Mouse (Mus musculus): Measurements from ENCODE around the gene Tex21. TPM values are rescaled to one million over a fixed set of nuclear protein-coding genes. Genes with fewer than 3 reads are reported as not detected.
A peak's percentile ranks its signal among the peaks of the same experiment; 100 is the strongest.

Gene Tex21
- total RNA-seq (2021), result not detected
- long read RNA-seq, experiment 1, result 0 reads
- long read RNA-seq, experiment 2, result 0 reads

DNA sequence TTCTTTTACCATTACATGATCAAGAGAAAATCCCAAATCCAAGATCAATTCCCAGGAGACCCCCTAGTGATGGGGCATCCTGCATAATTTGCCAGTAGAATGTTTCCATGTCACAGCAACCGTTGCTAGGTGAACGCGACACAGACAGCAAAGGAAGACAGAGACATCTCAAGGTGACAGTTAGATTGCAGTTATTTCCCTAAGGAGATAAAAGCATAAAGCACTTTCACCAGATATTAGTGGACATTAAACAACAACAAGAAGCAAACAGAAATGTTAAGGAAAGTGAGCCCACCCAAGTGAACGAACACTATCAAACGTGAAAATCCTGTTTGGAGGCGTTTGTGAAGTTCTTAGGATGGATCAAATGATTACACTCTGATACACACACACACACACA, at the start of gene Tex21:
Gene Tex21 (minus strand): TSS at position 101 of the 400 bp plus-strand sequence.
- no peak for DNase-seq (ENCODE audit: low spot score in 2 of 2)

DNA sequence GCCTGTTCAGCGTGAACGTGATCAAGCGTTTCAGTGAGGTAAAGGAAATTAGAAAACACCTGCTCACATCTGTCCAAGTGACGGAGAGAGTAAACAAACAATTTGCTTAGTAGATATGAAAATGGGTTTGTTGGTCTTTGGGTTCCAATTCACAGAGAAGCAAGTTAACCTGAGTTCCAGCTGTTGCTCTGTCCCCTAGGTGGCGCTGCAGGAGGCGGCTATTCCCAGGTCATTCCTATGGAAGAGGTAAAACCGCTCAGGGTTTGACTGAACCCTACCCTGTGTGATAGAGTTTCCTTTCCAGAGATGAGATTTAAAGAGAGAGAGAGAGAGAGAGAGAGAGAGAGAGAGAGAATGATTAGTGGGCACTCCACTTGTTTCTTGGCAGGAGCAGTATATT, 46.6 kb upstream of the Tex21 start:
- DNase-seq (ENCODE audit: low spot score in 2 of 2), result peak; percentile 63 to 71

DNA sequence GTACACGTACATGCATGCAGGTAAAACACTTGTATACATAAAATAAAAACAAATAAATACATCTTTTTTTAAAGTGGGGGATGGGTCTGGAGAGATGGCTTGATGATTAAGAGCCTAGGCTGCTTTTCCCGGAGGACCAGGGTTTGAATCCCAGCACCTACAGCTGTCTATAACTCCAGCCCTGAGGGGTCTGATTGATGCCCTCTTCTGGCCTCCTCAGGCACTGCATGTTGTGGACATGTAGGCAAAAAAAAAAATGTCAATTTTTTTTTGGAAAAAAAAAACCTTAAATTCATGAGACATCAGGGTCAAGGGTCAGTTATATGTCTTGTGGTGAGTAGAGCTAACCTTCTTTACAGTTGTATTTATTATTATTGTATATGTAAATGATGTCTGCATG, 43.7 kb upstream of the Tex21 start:
- no peak for DNase-seq (ENCODE audit: low spot score in 2 of 2)

DNA sequence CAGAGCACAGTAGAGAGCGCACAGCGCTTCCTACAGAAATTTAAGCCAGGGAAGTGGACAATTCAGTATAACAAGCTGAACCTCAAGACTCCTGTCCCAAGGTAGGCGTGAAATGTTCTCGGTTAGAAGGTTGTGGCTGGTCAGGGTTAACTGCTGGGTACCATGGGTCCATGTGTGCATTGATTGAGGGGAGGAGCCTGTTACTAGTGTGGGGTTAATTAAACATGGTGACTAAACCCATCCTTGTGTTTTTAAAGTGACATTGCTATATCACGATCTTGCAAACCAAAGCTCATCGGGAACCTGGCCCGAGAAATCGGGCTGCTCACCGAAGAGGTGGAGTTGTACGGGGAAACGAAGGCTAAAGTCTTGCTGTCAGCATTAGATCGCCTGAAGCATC, 42.9 kb upstream of the Tex21 start:
- DNase-seq (ENCODE audit: low spot score in 2 of 2), result no peak

DNA sequence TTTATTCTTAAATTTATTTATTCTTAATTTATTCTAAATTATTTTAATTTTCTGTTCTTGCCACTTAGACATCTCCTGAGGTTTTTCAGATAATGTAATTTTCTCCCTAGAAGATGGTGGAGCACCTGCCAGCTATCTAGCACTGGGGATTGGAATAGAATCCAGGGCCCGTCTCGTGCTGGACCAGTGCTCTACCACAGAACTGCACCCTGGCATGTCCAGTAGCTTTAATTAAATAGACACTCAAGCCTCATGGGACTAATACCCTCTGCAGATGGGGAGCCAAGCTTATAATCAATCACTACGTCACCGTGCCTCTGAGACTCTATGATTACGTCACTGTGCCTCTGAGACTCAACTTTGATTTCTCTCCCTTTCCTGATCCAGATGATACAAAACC, 41.9 kb upstream of the Tex21 start:
- no peak for DNase-seq (ENCODE audit: low spot score in 2 of 2)

DNA sequence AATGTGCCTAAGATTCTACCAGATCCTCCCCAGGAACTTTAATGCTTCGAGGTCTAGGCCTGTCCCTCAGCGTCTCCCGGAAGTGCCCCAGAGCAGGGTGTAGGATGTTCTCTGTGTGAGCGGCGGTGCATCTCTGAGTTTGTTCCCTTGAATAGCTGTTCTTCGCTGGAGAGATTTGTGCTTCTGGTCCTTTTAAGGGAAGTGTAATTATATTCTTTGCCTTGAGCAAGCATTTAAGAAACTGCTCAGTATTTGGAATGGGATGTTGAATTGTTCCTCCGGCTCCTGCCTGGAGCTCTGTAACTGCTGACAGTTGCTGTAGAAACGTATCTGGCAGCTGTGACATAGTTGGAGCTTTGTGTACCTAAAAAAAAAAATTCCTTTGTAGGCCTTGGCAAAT, 41.4 kb upstream of the Tex21 start:
- no peak for DNase-seq (ENCODE audit: low spot score in 2 of 2)

DNA sequence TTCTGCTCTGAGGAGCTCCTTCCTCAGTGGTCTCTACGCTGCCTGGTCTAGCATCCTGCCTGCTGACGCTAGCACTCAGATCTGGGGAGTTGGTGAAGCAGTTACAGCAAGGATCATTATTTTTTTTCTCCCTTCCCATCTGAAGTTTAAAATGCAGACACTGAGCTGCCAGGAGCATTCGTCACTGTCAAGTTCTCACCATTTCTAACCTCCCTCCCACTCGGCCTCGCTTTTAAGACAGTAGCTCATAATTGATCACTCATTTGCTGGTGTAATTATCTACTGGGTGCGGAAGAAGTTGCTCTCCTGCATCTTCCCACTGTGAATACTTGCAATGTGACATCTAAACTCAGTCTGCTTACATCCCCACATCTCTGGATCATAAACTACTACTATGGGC, 38.9 kb upstream of the Tex21 start:
- no peak for DNase-seq (ENCODE audit: low spot score in 2 of 2)

DNA sequence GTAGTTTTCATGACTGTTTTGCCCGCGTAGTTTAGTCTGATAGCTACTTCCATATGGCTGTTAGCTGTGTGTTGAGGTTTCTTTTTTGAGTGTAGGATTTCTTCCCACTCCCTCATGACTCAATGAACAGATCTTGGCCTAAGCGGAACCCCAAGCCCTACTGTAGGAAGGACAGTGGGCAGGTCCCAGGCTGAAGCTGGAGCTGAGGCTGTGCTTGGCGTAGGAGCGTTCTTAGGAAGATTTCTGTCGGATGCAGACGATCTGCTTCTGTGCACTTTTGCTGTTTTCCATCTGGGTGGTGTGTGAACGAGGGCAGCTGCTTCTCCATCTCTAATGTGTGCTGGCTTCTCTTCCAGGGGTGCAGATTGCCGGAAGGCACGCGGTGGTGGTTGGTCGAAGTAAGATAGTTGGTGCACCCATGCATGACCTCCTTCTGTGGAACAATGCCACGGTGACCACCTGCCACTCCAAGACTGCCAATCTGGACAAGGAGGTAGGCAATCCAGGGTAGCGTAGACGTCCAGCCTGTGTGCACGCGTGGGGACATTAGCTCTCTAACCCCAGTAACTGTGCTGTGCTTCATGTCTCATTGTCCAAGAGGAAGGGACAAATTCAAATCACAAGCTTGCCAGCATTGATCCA, 36.1 kb upstream of the Tex21 start:
- DNase-seq (ENCODE audit: low spot score in 2 of 2), result no peak

DNA sequence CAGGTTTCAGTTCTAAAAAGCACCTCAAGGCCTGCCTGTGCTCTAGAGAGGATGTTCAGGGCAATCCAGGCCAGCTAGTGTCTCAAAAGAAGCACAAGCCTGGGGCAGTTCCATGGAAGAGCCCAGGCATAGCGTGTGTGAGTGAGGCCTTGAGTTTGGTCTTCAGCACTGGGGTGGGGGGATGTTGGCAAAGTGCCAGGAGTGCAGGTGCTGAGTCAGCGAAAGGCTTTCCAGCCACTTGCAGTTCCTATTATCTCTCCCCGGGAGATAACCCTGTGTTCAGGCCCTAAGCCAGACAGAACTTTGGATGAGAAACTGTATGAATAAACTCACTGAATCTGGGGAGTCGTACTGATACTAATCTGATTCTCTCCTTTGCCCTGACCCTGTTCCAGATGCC, 35.6 kb upstream of the Tex21 start:
- peak in 1 of 2 experiments; percentile 18 for DNase-seq (ENCODE audit: low spot score in 2 of 2)

DNA sequence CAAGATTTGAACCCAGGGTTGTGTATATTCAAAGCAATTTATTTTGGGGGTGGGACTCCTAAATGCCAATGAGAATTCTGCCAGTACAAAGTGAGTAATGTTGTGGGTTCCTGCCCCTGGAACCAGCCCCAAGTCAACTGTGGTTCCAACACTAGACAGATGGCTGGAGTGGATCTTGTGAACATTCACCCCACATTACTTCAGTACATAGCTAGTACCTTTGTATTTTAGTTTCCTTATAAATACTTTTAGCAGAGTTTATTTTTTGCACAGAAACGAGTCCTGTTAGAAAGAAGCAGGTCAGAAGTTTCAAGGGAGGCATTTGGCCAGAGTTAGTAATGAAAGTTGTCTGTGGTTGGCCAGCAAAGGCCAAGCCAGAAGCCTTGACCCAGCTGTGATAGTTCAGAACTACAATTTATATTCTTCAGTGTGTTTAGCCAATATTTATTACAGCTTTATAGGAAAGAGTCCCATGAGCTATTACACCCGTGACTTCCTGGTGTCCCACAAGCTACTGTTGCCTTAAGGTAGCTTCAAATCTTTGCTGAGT, 34.6 kb upstream of the Tex21 start:
- no peak for DNase-seq (ENCODE audit: low spot score in 2 of 2)

DNA sequence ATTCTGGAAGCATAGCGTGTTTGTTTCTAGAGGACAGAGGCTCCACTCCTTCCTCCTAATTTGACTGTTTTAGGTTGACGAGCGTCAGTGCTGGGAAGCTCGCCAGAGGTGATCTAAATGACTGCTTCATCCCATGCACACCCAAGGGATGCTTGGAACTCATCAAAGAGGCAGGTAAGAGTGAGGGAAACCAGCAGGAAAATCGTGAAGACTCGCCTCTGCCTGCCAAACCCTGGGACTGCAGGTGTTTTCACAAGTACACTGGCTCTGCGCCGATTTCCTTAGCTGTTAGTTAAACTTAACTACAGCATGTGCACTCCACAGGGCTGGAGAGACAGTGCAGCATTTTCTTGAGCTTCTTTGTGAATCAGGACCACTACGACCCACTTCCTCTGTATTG, 34.0 kb upstream of the Tex21 start:
- DNase-seq (ENCODE audit: low spot score in 2 of 2), result no peak

DNA sequence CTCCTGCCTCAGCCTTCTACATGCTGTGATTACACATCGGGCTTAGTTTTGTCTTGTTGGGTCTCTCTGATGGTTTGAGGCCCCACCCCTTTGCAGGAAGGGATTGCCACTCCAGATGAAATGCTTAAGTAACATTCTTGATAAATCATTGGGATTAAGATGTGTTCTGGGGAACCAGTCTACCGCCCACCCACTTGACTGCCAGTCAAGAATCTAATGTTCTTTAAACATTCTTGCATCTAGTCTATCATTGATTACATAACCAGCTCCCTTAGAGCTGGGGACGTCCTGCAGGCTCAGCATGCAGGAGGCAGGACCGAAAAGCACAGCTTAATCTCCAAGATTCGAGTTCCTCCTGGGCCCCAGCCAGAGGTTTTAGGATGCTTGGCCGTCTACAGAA, 31.7 kb upstream of the Tex21 start:
- DNase-seq (ENCODE audit: low spot score in 2 of 2), result no peak

DNA sequence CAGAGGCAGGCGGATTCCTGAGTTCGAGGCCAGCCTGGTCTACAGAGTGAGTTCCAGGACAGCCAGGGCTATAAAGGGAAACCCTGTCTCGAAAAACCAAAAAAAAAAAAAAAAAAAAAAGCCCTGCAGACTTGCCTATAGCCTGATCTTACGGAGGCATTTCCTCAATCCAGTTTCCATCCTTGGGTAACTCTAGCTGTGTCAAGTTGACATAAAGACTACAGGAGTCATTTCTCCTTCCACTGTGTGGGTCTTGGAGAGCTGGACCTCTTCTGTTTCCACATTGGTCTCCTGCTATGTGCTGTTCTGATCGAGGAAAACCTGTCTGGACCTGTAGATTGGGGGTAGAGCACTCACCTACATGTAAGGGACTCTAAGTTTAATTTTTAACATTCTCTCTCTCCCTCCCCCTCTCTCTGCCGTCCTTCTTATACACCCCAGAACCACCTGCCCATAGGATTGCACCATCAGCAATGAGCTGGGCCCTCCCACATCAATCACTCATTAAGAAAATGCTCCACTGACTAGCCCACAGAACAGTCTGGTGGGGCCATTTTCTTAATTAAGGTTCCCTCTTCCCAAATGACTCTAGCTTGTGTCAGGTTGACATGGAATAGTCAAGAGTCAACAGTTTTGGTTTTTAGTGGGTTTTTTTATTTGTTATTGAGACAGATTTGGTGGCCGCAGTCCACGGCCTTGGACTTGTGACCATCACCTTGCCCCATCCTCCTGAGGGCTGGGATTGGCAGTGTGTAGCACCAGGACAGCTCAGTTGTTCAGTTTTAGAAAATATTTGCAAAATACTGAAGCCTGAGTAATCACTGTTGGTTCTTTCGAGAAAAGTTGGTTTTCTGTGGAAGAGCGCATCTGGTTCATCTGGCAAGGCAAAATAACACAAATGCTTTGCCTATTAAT, 26.3 kb upstream of the Tex21 start:
- no peak for DNase-seq (ENCODE audit: low spot score in 2 of 2)

DNA sequence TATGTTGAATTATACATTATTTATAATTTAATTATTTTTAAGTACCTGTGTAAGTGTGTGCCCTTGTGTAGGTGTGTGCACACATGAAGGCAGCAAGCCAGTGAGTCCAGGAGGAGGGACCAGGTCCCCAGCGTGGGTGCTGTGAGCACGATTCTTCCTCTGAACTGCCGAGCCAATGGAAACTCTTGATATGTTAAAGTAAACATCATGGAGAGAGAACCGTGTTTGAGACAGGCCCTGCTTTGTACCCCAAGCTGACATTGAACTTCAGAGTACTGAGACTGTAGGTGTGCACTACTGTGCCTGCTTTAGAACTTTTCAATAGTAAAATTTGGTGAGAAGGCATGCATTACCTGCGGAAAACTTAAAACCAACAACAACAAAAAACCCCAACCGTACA, 25.0 kb upstream of the Tex21 start:
- DNase-seq (ENCODE audit: low spot score in 2 of 2), result no peak

DNA sequence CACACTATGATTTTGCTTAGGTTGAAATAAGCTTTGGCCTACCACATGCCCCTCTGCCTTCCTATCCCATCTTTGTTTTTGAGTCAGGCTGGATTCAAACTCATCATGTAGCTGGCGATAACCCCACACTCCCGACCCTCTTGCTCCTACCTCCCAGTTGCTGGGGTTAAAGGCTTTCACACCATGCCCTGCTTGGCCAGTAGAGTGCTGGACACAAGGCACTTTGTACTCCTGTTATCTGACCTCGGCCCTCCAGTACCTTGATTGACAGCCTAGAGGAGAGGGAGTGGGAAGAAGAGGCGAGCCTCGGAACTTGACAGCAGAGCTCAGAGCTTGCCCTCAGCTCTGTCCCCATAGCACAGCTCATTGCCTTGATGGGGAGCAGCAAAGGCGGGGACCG, 22.6 kb upstream of the Tex21 start:
- DNase-seq (ENCODE audit: low spot score in 2 of 2), result no peak

DNA sequence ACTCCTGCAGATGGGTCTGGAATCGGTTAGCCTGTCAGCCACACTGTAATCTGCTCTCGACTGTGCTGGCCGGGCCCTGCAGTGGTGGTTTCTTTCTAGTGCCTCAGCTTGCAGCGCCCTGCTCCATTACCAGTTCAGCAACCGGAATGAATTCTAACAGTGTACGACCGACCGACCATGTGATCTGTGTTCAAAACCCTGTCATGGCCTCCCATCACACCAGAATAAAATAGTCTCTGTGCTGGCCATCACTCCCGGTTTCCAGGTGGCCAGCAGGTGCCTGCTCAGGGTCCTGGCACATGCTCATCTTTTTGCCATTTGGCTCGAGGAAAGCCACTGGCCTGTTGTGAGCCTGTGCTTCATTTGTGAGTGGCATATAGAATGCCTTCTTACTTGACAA, 22.1 kb upstream of the Tex21 start:
- no peak for DNase-seq (ENCODE audit: low spot score in 2 of 2)

DNA sequence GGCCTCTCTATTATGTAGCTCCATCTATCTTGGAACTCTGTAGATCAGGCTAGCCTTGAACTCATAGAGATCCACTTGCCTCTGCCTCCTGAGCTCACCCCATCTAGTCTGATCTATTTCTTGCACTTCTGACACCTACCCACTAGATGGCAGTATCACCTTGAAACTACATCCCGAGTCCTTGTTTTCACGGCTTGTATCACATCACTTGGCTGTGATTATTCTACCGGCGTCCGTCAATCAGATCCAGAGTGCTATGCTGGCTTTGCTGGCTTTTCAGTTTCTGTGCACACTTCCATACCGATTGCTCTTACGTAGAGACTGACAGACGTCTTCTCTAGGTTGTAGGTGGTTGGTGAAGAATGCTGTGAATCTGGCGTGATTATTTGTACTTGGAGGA, 20.3 kb upstream of the Tex21 start:
- DNase-seq (ENCODE audit: low spot score in 2 of 2), result no peak

DNA sequence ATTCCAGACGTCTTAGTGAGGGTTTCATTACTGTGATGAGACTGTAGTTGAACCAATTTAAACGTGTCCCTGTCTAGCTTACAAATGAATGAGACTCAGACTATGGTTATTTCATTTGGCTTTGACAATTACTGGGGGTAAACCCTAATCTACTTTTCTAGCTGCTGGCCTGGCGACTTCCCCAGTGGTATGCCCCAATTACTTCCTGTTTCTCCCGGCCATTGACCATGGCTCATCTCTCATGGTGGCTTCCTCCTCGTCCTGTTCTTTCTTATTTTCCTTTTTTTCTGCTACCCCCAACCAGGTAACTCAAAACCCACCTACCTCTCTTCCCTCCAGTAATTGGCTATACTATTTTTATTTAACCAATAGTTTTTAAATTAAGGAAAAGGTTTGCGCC, 18.5 kb upstream of the Tex21 start:
- no peak for DNase-seq (ENCODE audit: low spot score in 2 of 2)

DNA sequence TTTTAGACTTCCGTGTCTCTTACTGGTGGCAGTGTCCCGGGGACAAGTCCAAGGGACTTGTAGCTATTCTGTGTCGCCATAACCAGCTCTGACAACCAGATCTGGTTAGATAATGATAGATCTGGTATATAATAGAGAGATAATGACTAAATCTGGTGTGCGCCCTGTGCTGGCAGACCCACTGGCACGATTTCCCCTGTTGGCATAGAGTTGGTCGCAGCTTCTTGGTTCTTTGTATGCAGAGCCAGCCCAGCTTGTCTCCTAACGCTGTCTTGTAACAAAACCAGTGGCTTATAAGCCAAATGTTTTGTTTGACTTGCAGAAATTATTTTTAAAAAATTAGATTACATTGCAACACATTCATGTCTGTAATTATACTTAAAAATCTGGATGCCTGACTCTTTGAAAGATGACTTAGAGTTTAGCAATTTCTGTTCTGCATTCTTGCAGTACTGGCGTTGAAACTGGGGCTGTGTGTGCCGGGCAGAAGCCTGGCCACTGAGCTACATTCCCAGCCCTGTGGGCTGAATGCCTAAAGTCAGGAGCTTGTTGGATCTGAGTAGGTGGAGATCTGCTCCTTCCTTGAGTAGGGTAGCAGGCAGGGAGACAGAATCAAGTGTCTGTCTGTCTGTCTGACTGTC, 17.9 kb upstream of the Tex21 start:
- no peak for DNase-seq (ENCODE audit: low spot score in 2 of 2)

DNA sequence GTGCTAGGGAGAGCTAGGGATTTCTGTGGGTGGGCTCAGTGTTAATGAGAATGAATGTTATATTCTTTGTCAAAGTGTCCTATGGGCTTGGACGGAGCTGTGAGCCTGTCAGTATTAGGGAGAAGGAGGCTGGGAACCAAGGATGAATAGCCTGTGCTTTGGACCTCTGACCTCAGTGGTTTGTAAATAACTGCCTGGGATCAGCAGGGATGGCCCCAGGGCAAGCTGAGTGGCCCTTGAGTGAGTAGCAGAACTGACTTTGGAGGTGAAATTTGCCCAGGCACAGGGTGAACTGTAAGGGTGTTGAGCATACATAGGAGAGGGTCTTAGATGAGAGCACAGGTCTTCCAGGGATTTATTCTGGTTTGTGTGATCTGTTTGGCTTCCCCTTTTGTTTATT, 17.3 kb upstream of the Tex21 start:
- no peak for DNase-seq (ENCODE audit: low spot score in 2 of 2)

DNA sequence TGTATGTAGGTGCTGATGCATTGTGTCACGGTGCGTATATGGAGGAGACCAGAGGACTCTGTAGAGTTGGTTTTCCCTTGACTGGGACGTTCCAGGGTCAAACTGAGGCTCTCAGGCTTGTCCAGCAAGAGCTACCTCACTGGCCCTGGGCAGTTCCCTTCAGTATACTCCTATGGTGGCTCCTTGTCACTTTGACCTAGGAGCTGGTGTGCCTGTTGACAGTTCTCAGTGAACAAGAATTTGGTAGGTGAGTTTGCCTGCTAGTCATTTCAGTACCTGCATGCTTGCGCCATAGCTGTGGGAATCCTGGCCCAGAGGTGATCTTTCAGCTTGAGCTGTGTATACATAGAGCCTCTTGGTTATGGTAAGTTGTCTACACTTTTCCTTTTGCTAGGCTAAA, 16.4 kb upstream of the Tex21 start:
- no peak for DNase-seq (ENCODE audit: low spot score in 2 of 2)

DNA sequence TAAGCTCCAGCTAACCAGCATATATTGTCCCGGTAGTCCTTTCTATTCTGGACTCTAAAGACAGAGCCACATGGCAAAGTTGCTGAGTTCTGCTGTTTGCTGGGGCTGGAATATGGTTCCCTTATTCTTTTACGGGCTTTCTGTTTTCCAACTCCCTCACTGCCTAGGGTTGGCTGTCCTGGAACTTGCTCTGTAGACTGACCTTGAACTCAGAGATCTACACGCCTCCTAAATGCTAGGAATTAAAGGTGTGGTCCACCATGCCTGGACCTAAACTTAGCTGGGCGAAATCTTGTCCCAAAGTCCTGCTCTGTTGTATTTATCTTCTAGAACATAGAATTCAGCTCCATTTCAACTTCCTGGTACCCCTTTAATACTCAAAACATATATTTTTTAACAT, 15.0 kb upstream of the Tex21 start:
- DNase-seq (ENCODE audit: low spot score in 2 of 2), result no peak

Data from adrenal gland, adult 18-20 months (tissue).